Mouse (Mus musculus) myocyte (in vitro differentiated cells): ENCODE measurements around the gene Zfp277.

Experiments used
- CEBPB ChIP-seq: IDR thresholded peaks from 2 replicates; pipeline ENCODE4 v1.6.1; 2011; ENCODE audit warnings: mild to moderate bottlenecking, moderate library complexity; ENCODE audit not compliant: poor library complexity, insufficient read depth, severe bottlenecking
- E2F4 ChIP-seq: IDR thresholded peaks from one replicate; pipeline ENCODE4 v1.6.1; 2011; ENCODE audit warnings: mild to moderate bottlenecking, control low read depth, moderate library complexity; ENCODE audit not compliant: insufficient read depth
- MAX ChIP-seq: IDR thresholded peaks from one replicate; pipeline ENCODE4 v1.6.1; 2011; ENCODE audit warnings: low read depth, mild to moderate bottlenecking, control low read depth
- POLR2A ChIP-seq: IDR thresholded peaks from one replicate; pipeline ENCODE4 v1.6.1; 2011; ENCODE audit warnings: low read depth, mild to moderate bottlenecking, control low read depth, moderate library complexity; ENCODE audit not compliant: insufficient read length
- POLR2AphosphoS2 ChIP-seq: IDR thresholded peaks from one replicate; pipeline ENCODE4 v1.6.1; 2011; ENCODE audit warnings: low read depth, control low read depth; ENCODE audit not compliant: insufficient read length
- SRF ChIP-seq: IDR thresholded peaks from one replicate; pipeline ENCODE4 v1.6.1; 2011; ENCODE audit warnings: low read depth; ENCODE audit not compliant: control insufficient read depth, insufficient read length
- TCF12 ChIP-seq: IDR thresholded peaks from one replicate; pipeline ENCODE4 v1.6.1; 2011; ENCODE audit warnings: mild to moderate bottlenecking, control low read depth; ENCODE audit not compliant: poor library complexity, insufficient read depth, severe bottlenecking
- TCF3 ChIP-seq: IDR thresholded peaks from one replicate; pipeline ENCODE4 v1.6.1; 2011; ENCODE audit warnings: low read depth, control low read depth; ENCODE audit not compliant: insufficient read length
- USF1 ChIP-seq: IDR thresholded peaks from one replicate; pipeline ENCODE4 v1.6.1; 2011; ENCODE audit warnings: low read depth, mild to moderate bottlenecking, control low read depth, moderate library complexity

DNA sequence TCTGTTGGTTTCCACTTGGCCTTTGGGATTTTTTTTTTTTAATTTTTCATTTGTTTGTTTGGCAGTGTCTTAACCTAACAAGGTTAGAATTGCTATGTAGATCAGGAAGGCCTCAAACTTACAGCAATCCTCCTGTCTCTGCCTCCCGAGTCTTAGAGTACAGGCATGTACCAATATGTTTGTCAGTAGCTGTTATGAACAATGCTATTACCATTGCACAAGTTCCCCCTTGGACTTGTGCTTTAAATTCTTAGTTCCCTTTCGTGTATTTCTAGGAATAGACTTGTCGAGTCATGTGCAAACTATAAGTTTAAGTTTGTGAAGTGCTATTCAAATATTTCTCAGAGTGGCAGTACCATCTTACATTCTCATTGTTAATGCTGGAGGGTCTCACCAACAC is 168.1 kb downstream of the Zfp277 start:
- TF ChIP-seq E2F4 (no peak), TCF3 (no peak), USF1 (no peak), POLR2AphosphoS2 (no peak), POLR2A (no peak), TCF12 (no peak), MAX (no peak), SRF (no peak), CEBPB (no peak)
